Mouse (Mus musculus) ES-Bruce4 (cell line): ENCODE results near the gene Apaf1.

Source experiments
- CTCF ChIP-seq: IDR thresholded peaks from one replicate; pipeline ENCODE4 v1.8.1; 2011; ENCODE audit warnings: low read depth, low read length
- POLR2A ChIP-seq: IDR thresholded peaks from one replicate; pipeline ENCODE4 v1.8.1; 2011; ENCODE audit warnings: low read length; ENCODE audit not compliant: insufficient read depth

- TF ChIP-seq CTCF (no peak), POLR2A (no peak)
Observed at GRCm38 (mm10) chr10:91101936-91102335, 19.4 kb upstream of the Apaf1 start.
